Mouse (Mus musculus) ovary, postnatal 36 days (tissue): Measurements from ENCODE around the gene Napa.

ENCODE experiments used
- DNase-seq: peaks from one replicate; pipeline ENCODE4 v3.0.0; 2022; ENCODE audit warnings: low spot score, mixed read lengths

Napa gene

GRCm38 (mm10) chr7:16098021-16099017 is at the start of gene Napa:
Napa (plus strand) TSS chr7:16098458.
- DNase-seq: peak; percentile 97

DNA sequence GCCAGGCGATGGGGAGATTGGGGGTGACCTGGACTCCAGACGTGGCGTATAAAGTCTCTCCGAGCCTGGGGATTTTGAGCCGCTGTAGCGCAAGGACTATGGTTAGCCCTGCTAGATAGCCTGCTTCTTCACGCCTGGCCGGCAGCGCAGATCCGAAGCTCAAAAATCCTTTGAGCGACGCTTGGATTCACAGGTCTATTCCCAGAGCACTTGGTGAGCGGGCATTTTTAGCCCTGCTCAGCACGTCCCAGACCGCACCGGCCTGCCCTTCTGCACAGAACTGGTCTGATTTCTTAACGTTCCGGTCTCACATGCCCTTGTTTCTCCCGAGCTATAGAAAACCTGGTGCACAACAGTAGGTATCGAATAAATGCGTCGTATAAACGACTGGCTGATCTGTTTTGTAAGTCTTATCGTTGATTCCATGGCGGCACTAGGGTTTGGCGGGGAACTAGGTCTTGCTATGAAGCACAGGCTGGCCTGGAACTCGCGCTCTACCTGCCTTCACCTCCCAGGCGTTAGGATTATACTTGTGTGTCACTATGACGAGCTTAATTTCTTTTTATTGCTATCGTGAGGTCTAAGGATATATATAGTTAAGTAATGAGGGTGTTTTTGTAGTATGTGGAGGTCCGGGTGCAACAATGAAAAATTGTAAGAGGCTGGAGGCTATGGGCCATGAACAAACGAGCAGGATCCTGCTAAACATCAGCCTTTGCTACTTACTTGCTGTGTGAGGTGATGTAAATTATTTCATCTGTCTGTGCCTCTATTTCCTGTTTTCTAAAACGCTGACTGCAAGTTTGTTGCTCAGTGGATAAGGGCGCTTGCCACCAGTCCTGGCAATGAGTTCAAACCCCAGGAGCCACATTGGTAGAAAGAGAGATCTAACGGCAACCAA is 49.3 kb upstream of the Napa start:
- no peak for DNase-seq

- no peak for DNase-seq
These were observed 48.7 kb upstream of the Napa start for GRCm38 (mm10) chr7:16049576-16049915.

DNA sequence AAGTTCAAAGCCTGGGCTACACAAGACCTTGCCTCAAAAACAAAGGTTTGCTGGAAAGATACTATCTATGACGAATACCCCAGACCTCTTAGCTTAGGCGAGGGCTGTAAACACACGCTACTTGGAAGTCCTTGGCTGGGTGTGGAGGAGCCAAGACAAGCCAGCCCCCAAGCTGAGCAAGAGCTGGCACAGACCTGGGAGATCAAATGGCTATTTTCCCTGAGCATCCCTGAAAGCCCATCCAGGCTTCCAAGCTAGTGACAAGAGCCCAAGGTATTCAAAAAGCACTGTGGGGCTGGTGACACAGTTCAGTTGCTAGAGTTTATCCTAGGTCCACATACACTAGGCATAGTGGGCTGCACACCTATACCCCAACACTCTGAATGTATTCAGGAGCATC is 47.7 kb upstream of the Napa start:
- no peak for DNase-seq

DNA sequence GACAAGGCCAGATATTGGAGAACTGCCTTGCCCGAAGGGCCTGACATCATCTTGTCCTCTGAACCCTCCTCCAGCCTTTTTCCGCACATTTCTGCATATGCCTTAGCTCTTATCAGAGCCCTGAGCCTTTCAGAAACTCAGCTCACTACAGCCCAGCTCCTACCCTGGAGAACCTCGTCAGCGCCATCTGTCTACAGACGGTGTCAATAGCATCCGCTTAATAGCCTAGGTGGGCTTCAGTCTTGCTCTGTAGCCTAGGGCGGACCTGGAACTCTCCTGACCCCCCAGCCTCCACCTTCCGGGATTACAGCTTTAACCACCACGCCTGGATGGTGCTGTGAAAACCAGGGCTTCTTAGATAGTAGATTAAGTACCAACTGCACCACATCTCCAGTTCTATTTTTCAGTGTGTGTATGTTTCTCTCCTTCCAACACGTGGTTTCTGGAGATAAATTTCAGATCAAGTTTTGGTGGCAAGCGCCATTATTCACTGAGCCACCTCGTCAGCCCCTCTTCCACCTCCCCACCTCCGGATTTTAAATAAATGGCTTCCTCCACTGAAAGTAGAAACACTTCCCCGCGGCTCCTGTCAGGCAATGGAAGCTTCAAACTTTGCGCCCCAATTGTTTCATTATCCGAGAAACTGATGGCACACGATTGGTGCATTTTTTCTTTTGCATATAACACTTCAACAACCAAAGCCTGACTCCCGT is 46.2 kb upstream of the Napa start:
- peak; percentile 70 for DNase-seq

DNA sequence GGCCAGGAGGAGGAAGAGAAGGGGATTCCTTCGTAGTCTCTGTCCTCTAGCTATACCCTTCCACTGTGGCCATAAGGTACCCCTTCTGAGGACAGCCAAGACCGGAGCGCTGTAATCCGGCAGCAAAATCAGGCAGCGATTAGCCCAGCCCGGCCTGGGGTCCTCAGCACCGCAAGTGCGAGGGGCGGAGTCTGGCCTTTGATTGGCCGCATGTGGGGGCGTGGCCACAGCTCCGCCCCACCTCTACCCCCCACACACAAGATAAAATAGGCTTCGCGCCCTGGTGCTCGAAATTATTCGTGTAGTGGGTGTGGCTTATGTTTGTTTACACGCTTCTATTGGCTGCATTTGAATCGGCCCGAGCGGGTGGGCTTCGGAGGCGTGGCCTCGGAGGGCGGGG is 45.6 kb upstream of the Napa start:
- DNase-seq: peak; percentile 94

GRCm38 (mm10) chr7:16053105-16053504 is 45.2 kb upstream of the Napa start:
- no peak for DNase-seq

DNA sequence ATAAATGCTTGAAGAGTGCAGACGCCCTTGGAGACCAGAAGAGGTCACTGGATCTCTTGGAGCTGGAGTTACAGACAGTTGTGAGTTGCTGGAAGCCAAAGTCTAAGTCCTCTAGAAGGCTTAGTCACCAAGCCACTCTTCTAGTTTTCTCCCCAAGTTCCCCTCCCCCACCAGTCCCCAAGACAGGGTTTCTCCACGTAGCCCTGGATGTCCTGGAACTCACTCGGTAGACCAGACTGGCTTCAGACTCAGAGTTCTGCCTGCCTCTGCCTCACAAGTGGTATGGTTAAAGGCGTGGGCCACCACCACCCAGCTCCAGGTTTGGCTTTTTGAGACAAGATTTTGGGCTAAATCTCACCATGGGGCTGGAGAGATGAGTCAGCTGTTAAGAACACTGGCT is 43.3 kb upstream of the Napa start:
- no peak for DNase-seq

DNA sequence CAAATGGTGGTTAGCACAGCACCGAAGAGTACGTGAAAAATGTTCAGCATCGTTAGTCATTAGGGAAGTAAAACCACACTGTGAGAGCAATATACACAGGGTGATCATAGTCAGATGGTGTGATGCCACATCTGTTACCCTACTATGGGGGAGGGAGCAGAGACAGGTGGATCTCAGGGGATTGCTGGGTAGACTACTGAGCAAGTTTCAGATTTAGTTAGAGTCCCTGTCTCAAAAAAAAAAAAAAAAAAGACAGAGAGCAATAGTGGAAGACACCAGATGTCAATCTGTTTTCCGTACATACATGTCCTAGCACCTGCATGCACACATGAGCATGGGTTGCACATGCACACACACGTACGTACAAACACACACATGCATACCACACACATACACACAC is 42.6 kb upstream of the Napa start:
- no peak for DNase-seq

DNA sequence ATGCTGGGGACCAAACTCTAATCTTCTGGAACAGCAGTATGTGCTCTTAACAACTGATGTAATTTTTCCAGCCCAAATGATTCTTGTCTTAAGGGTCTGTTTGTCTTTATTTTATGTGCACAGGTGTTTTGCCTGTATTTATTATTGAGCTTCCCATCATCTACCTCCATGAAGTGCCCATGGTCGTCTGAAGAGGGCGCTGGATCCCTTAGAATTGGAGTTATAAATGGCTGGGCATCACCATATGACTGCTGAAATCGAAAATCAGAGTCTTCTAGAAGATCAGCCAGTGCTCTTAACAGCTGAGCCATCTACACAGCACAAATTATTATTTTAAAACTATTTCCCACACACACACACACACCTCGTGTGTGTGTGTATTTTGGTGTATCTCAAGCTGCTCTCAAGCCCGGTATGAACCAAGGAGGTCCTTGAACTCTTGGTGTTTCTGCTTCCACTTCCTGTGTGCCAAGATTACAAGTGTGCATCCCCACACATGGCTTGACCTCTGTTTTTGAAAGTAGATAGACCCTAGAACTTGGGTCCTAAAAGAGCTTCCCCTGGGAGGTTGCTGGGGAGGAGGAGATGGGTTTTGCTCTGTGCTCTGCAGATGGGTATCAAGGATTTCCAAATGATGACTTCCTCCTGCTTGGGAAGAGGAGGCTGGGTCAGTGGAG is 41.7 kb upstream of the Napa start:
- DNase-seq: no peak

GRCm38 (mm10) chr7:16057136-16057534 is 41.1 kb upstream of the Napa start:
- no peak for DNase-seq

DNA sequence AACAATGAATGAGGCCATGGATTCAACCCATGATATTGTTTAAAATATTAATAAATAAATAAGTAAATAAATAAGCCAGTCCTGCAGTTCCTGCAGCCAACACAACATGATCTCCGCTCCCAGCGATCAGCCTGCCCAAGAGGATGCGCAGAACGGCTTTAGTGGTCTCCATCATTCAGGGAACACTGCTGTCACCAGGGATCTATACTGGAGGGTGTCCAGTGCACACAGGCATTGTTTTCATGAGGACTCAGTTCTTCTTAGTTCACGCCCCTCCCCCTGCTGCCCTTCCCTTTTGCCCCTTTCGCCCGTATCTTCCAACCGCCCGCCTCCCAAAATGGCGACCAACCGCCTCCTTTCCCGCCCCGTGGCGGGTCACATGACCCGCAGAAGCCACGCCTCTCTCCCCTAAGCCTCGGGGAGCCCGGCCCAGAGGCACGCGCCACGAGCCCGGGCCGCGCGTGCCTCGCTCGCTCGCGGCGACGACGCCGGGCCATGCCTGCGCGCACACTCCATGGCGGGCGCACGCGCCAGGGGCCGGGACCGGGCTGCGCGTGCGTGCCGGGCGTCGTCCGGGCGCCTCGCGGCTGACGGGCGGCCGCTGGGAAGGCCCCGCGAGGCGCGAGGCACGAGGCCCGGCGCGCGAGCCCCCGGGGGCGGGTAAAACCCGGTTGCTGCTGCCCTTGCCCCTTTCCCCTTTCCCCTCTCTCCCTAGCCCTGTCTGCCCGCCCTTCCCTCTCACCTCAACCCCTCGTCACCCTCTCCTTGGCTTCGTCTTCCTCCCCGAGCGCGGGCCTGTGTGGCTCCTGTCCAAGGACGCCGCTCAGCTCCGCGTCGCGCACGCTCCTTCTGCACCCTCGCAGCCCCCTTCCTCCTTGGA is 36.8 kb upstream of the Napa start, which contains the start of gene Zfp541:
Zfp541 (plus strand) TSS at position 596 of the 880 bp plus-strand sequence.
- DNase-seq: no peak

DNA sequence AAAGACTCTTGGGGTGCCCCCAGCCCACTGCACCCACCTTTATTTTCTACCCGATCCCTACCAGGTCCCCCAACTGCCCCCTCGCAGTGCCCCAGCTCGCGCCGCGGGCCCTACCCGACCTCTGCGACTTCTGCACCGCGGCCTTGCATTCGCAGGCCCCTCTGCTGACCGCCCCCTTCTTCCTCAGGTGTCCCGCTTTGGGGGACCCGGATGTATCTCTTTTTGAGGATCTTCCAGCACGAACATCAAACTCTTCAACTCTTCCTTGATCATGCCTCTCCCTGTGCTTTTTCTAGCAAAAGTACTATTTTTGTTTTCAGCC is 36.2 kb upstream of the Napa start:
- DNase-seq: no peak

GRCm38 (mm10) chr7:16063490-16063889 is 34.8 kb upstream of the Napa start:
- DNase-seq: no peak

DNA sequence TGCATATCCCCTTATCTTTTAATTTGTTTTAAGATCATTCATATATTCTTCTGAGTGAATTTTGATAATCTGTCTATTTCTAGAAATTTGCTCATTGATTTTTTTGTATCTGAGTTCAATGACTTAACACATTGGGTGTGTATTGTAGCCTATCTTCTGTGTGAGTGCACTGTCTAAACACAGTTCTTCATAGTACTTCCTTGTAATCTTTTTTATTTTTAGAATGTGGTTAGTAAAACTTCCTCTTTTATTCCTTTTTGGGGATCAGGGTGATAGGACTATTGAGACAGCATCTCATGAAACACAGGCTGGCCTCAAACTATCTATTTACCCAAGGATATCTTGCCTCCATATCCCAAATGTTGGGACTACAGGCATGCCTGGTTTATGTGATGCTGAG is 27.4 kb upstream of the Napa start:
- no peak for DNase-seq

GRCm38 (mm10) chr7:16071906-16072305 is 26.4 kb upstream of the Napa start:
- DNase-seq: no peak

- no peak for DNase-seq
These were observed 18.3 kb upstream of the Napa start for GRCm38 (mm10) chr7:16079947-16080346.

- DNase-seq: no peak
These were observed 17.7 kb upstream of the Napa start for GRCm38 (mm10) chr7:16080581-16080980.

- DNase-seq: no peak
These were observed 14.9 kb upstream of the Napa start for GRCm38 (mm10) chr7:16083361-16083760.

DNA sequence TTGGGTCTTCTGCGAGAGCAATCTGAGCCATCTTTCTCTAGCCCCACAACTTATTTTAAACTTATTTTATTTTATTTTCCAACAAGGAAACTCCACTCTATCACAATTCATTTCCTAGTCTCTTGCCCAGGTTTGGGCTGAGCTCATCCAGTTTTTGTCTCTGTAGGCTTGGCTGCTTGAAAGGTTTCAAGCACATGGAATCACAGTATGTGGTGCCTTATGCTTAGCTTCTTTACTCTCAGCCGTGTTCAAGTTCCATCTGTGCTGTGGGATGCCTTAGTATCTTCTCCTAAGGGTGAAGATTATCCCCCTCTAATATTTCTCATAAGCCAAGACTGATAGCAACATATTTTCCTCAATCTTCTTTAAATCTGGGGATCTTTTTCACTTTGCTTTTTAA is 10.7 kb upstream of the Napa start:
- no peak for DNase-seq

DNA sequence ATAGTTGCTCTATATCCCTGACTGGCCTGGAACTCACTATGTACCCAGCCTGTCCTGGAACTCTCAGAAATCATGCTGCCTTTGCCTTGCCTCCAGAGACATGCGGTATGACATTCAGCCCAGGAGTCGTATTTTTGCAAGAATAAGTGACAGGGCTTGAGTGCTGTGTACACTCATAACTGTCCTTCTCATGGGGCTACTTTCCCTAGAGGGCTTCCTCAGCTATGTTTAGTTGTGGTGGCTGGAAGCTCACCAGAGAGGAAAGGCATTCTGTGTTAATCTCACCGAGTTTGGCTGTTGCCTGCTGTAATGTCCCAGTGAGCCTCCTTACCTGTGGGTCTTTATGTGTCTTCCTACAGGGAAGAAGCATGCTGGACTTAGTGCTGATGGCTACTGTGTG is 3.7 kb upstream of the Napa start:
- DNase-seq: no peak
